Mouse (Mus musculus) CH12.LX (cell line): ENCODE data around the gene Eif3c.

Source experiments
- BHLHE40 ChIP-seq: IDR thresholded peaks from 2 replicates; pipeline ENCODE4 v1.6.1; 2011; ENCODE audit warnings: mild to moderate bottlenecking, low read depth, low read length, improper control_type of control experiment
- CTCF ChIP-seq, 2 experiments: IDR thresholded peaks in 1 of 2; conservative IDR thresholded peaks in 1 of 2; 2 replicates each; pipeline ENCODE4 v1.5.1; 2011 to 2012; ENCODE audit warnings: low read depth in 2 of 2, low read length in 2 of 2, improper control_type of control experiment in 1 of 2, inconsistent platforms in 1 of 2, mild to moderate bottlenecking in 1 of 2, moderate library complexity in 1 of 2
- EP300 ChIP-seq: IDR thresholded peaks from 2 replicates; pipeline ENCODE4 v1.6.1; 2011; ENCODE audit warnings: low read length, improper control_type of control experiment
- IRF4 ChIP-seq: IDR thresholded peaks from 2 replicates; pipeline ENCODE4 v1.6.1; 2014; ENCODE audit warnings: low read depth, mild to moderate bottlenecking, inconsistent platforms, low read length, improper control_type of control experiment
- MAFK ChIP-seq: IDR thresholded peaks from 2 replicates; pipeline ENCODE4 v1.6.1; 2011; ENCODE audit warnings: low read length, improper control_type of control experiment; ENCODE audit not compliant: insufficient replicate concordance
- POLR2A ChIP-seq: IDR thresholded peaks from 2 replicates; pipeline ENCODE4 v1.6.1; 2011; ENCODE audit warnings: low read depth, mild to moderate bottlenecking, improper control_type of control experiment, low read length
- RAD21 ChIP-seq: IDR thresholded peaks from 2 replicates; pipeline ENCODE4 v1.6.1; 2011; ENCODE audit warnings: low read depth, mild to moderate bottlenecking, low read length, improper control_type of control experiment, moderate library complexity
- SIN3A ChIP-seq: IDR thresholded peaks from 2 replicates; pipeline ENCODE4 v1.6.1; 2012; ENCODE audit warnings: low read length, improper control_type of control experiment, inconsistent platforms
- SMC3 ChIP-seq: IDR thresholded peaks from 2 replicates; pipeline ENCODE4 v1.6.1; 2011; ENCODE audit warnings: low read depth, low read length, improper control_type of control experiment
- USF1 ChIP-seq: IDR thresholded peaks from 2 replicates; pipeline ENCODE4 v1.6.1; 2014; ENCODE audit warnings: low read depth, mild to moderate bottlenecking, inconsistent platforms, low read length, improper control_type of control experiment
- ZNF384 ChIP-seq: IDR thresholded peaks from 2 replicates; pipeline ENCODE4 v1.6.1; 2012; ENCODE audit warnings: low read depth, low read length, improper control_type of control experiment, inconsistent platforms

GRCm38 (mm10) chr7:126583761-126584160 lies 17.6 kb upstream of the Eif3c start:
- TF ChIP-seq USF1: no peak
- TF ChIP-seq IRF4: no peak
- TF ChIP-seq ZNF384: no peak
- no peak for TF ChIP-seq POLR2A
- TF ChIP-seq CTCF (conservative IDR thresholded peaks at IDR 0.05 in 1 of 2, IDR thresholded peaks at IDR 0.05 in 1 of 2; ENCODE audit: low read depth in 2 of 2, low read length in 2 of 2): no peak
- TF ChIP-seq EP300: no peak
- no peak for TF ChIP-seq MAFK
- no peak for TF ChIP-seq BHLHE40
- no peak for TF ChIP-seq RAD21
- TF ChIP-seq SIN3A: no peak
- no peak for TF ChIP-seq SMC3
